Mouse (Mus musculus) hindbrain, embryonic 13.5 days (tissue): ENCODE measurements around the gene Axl. TPM values are rescaled to one million over a fixed set of nuclear protein-coding genes. Genes with fewer than 3 reads are reported as not detected.
A peak's percentile ranks its signal among the peaks of the same experiment; 100 is the strongest.
"Not testable (repeated sequence)": the region's sequence is repeated elsewhere in the genome, so short reads cannot be mapped to it uniquely, and the experiment has no call there.

Source experiments
- ATAC-seq: fragments of 200-750 bp; cut with Nextera tagmentation; 2 replicates; pipeline ENCODE4 v1.8.0; 2017; ENCODE audit warnings: moderate TSS enrichment; ENCODE audit not compliant: low FRiP score
- H3K27ac ChIP-seq: fragments of 300-500 bp; sonication (generic); 2 replicates; pipeline ENCODE4 v1.5.1; 2015; ENCODE audit warnings: inconsistent platforms, mild to moderate bottlenecking, moderate library complexity
- H3K27me3 ChIP-seq: fragments of 300-500 bp; sonication (generic); 2 replicates; pipeline ENCODE4 v1.6.1; 2015; ENCODE audit warnings: mild to moderate bottlenecking, inconsistent platforms
- H3K36me3 ChIP-seq: fragments of 300-500 bp; sonication (generic); 2 replicates; pipeline ENCODE4 v1.6.1; 2015; ENCODE audit warnings: mild to moderate bottlenecking, inconsistent platforms
- H3K4me1 ChIP-seq: fragments of 300-500 bp; sonication (generic); replicated peaks from 2 replicates; pipeline ENCODE4 v1.6.1; 2015; ENCODE audit warnings: inconsistent platforms
- H3K4me2 ChIP-seq: fragments of 300-500 bp; sonication (generic); 2 replicates; pipeline ENCODE4 v1.6.1; 2015; ENCODE audit warnings: inconsistent platforms, mild to moderate bottlenecking, moderate library complexity
- H3K4me3 ChIP-seq: fragments of 300-500 bp; sonication (generic); 2 replicates; pipeline ENCODE4 v1.5.1; 2015; ENCODE audit warnings: mild to moderate bottlenecking, inconsistent platforms
- H3K9ac ChIP-seq: fragments of 300-500 bp; sonication (generic); 2 replicates; pipeline ENCODE4 v1.6.1; 2015; ENCODE audit warnings: mild to moderate bottlenecking, inconsistent platforms
- H3K9me3 ChIP-seq: fragments of 300-500 bp; sonication (generic); 2 replicates; pipeline ENCODE4 v1.6.1; 2016; ENCODE audit warnings: inconsistent platforms
- WGBS: fragments of 180-500 bp; shearing (Covaris S2); methylation state at CpG from one replicate; pipeline ENCODE4 v1.1.7; 2015; 5-methylcytosine and 5-hydroxymethylcytosine counted together
- polyA plus RNA-seq: library from polyadenylated mRNA; unstranded; fragments of >200 nt; fragmentation: Nextera tagmentation; extraction: Ambion mirVana; gene quantifications from 2 replicates; pipeline ENCODE4 v1.2.1, GENCODE M21; 2015

The Axl gene
- polyA plus RNA-seq, 1 experiment from 2014 or later, result 21.9 TPM

- H3K27me3 ChIP-seq, result no peaks in the 10 kb centered on the region
- H3K9ac ChIP-seq, result no peak overlapping the region
- 95% methylated on average over 2 of the region's 2 CpGs for WGBS
- H3K4me2 ChIP-seq, result no peak overlapping the region
- no peak for ATAC-seq
- H3K4me1 ChIP-seq, result no peaks in the 10 kb centered on the region
- H3K4me3 ChIP-seq, result no peak overlapping the region
- H3K9me3 ChIP-seq, result no peaks in the 10 kb centered on the region
- no peak overlapping the region for H3K27ac ChIP-seq
- H3K36me3 ChIP-seq, result peaks cover 96% of the 10 kb centered on the region
Measured at GRCm38 (mm10) chr7:25736920-25737319, 51.6 kb downstream of the Axl start.

GRCm38 (mm10) chr7:25734991-25735390 lies 53.5 kb downstream of the Axl start:
- Histone ChIP-seq H3K9me3 (no peaks in the 10 kb centered on the region), H3K9ac (no peak overlapping the region), H3K4me1 (no peaks in the 10 kb centered on the region), H3K4me2 (no peak overlapping the region), H3K36me3 (peaks cover 94% of the 10 kb centered on the region), H3K27me3 (no peaks in the 10 kb centered on the region), H3K27ac (no peak overlapping the region), H3K4me3 (no peak overlapping the region)
- 82% methylated on average over 4 of the region's 4 CpGs for WGBS
- ATAC-seq, result no peak

GRCm38 (mm10) chr7:25731294-25732055 lies 57.0 kb downstream of the Axl start:
- Histone ChIP-seq H3K4me3 (no peak overlapping the region), H3K9me3 (no peaks in the 10 kb centered on the region), H3K27ac (no peak overlapping the region), H3K27me3 (no peaks in the 10 kb centered on the region), H3K4me1 (0 out of 2 replicates have a peak, but pooled peaks cover 4% of the 10 kb centered on the region), H3K36me3 (peaks cover 94% of the 10 kb centered on the region), H3K9ac (no peak overlapping the region), H3K4me2 (no peak overlapping the region)
- no peak for ATAC-seq
- 92% methylated on average over 8 of the region's 8 CpGs for WGBS

GRCm38 (mm10) chr7:25729862-25730261 lies 58.6 kb downstream of the Axl start:
- ATAC-seq, result no peak
- Histone ChIP-seq H3K4me2 (no peak overlapping the region), H3K9ac (no peak overlapping the region), H3K4me3 (no peak overlapping the region), H3K27me3 (no peaks in the 10 kb centered on the region), H3K9me3 (no peaks in the 10 kb centered on the region), H3K4me1 (0 out of 2 replicates have a peak, but pooled peaks cover 4% of the 10 kb centered on the region), H3K36me3 (peaks cover 95% of the 10 kb centered on the region), H3K27ac (no peak overlapping the region)
- WGBS, result 95% methylated on average over 2 of the region's 2 CpGs

- 0 out of 2 replicates have a peak, but pooled peaks cover 4% of the 10 kb centered on the region for H3K4me1 ChIP-seq
- no peak overlapping the region for H3K4me2 ChIP-seq
- WGBS, result 45% methylated on average over 2 of the region's 2 CpGs
- H3K9ac ChIP-seq, result no peak overlapping the region
- H3K9me3 ChIP-seq, result no peaks in the 10 kb centered on the region
- peaks cover 95% of the 10 kb centered on the region for H3K36me3 ChIP-seq
- no peak overlapping the region for H3K4me3 ChIP-seq
- H3K27ac ChIP-seq, result no peak overlapping the region
- no peak for ATAC-seq
- no peaks in the 10 kb centered on the region for H3K27me3 ChIP-seq
Measured at GRCm38 (mm10) chr7:25729396-25729795, 59.1 kb downstream of the Axl start.

GRCm38 (mm10) chr7:25727800-25728199 lies 60.7 kb downstream of the Axl start:
- H3K4me2 ChIP-seq, result no peak overlapping the region
- H3K27ac ChIP-seq, result no peak overlapping the region
- ATAC-seq, result no peak
- H3K27me3 ChIP-seq, result no peaks in the 10 kb centered on the region
- H3K4me1 ChIP-seq, result 0 out of 2 replicates have a peak, but pooled peaks cover 4% of the 10 kb centered on the region
- H3K9me3 ChIP-seq, result no peaks in the 10 kb centered on the region
- H3K36me3 ChIP-seq, result peaks cover 96% of the 10 kb centered on the region
- 95% methylated on average over 5 of the region's 5 CpGs for WGBS
- H3K9ac ChIP-seq, result no peak overlapping the region
- no peak overlapping the region for H3K4me3 ChIP-seq

- no peak overlapping the region for H3K9ac ChIP-seq
- no peaks in the 10 kb centered on the region for H3K27me3 ChIP-seq
- H3K4me3 ChIP-seq, result no peak overlapping the region
- no peak for ATAC-seq
- WGBS, result 84% methylated on average over 19 of the region's 19 CpGs
- no peaks in the 10 kb centered on the region for H3K9me3 ChIP-seq
- no peak overlapping the region for H3K4me2 ChIP-seq
- H3K4me1 ChIP-seq, result 0 out of 2 replicates have a peak, but pooled peaks cover 4% of the 10 kb centered on the region
- peaks cover 94% of the 10 kb centered on the region for H3K36me3 ChIP-seq
- no peak overlapping the region for H3K27ac ChIP-seq
Measured at GRCm38 (mm10) chr7:25725886-25726285, 62.6 kb downstream of the Axl start.

- ATAC-seq, H3K27me3 ChIP-seq, H3K4me2 ChIP-seq, H3K27ac ChIP-seq, H3K9me3 ChIP-seq, H3K9ac ChIP-seq, H3K4me3 ChIP-seq: not testable (repeated sequence)
- Histone ChIP-seq H3K4me1 (peaks cover 18% of the 10 kb centered on the region), H3K36me3 (peaks cover 66% of the 10 kb centered on the region)
Measured at GRCm38 (mm10) chr7:25721776-25722175, 66.7 kb downstream of the Axl start.

- Histone ChIP-seq H3K4me2 (no peak overlapping the region), H3K4me3 (no peak overlapping the region), H3K36me3 (peaks cover 64% of the 10 kb centered on the region), H3K9ac (no peak overlapping the region), H3K27me3 (no peaks in the 10 kb centered on the region), H3K27ac (no peak overlapping the region), H3K9me3 (no peaks in the 10 kb centered on the region), H3K4me1 (peaks cover 18% of the 10 kb centered on the region)
- WGBS, result 91% methylated on average over 5 of the region's 5 CpGs
- no peak for ATAC-seq
Measured at GRCm38 (mm10) chr7:25720760-25721159, 67.7 kb downstream of the Axl start.

- no peak overlapping the region for H3K27ac ChIP-seq
- no peak overlapping the region for H3K9ac ChIP-seq
- peaks cover 18% of the 10 kb centered on the region for H3K4me1 ChIP-seq
- no peaks in the 10 kb centered on the region for H3K9me3 ChIP-seq
- peak; percentile 36 for ATAC-seq
- 62% methylated on average over 10 of the region's 10 CpGs for WGBS
- H3K4me2 ChIP-seq, result peak overlapping the region; percentile 94; the same call in 1 of the 2 replicates
- no peaks in the 10 kb centered on the region for H3K27me3 ChIP-seq
- H3K36me3 ChIP-seq, result peaks cover 64% of the 10 kb centered on the region
- no peak overlapping the region for H3K4me3 ChIP-seq
Measured at GRCm38 (mm10) chr7:25719761-25720610, 68.5 kb downstream of the Axl start.

GRCm38 (mm10) chr7:25718788-25719417 lies 69.6 kb downstream of the Axl start, which contains the start of gene Ccdc97:
Gene Ccdc97 (minus strand): TSS chr7:25719088.
- ATAC-seq, result peak; percentile 86
- Histone ChIP-seq H3K4me1 (peaks cover 18% of the 10 kb centered on the region), H3K9me3 (no peaks in the 10 kb centered on the region), H3K4me2 (peak within 1 kb of the TSS; percentile 94), H3K27ac (peak within 1 kb of the TSS; percentile 77), H3K36me3 (peaks cover 64% of the 10 kb centered on the region), H3K4me3 (peak within 1 kb of the TSS; percentile 53), H3K9ac (peak within 1 kb of the TSS; percentile 75), H3K27me3 (no peaks in the 10 kb centered on the region)
- WGBS, result 5% methylated on average over 32 of the region's 32 CpGs

- no peaks in the 10 kb centered on the region for H3K9me3 ChIP-seq
- WGBS, result 92% methylated on average over 3 of the region's 3 CpGs
- H3K27me3 ChIP-seq, result no peaks in the 10 kb centered on the region
- H3K4me1 ChIP-seq, result peaks cover 18% of the 10 kb centered on the region
- peaks cover 64% of the 10 kb centered on the region for H3K36me3 ChIP-seq
- H3K4me3 ChIP-seq, result 0 out of 2 replicates have a peak overlapping the region, but pooled peaks have one; percentile 9
- H3K27ac ChIP-seq, result no peak overlapping the region
- 0 out of 2 replicates have a peak overlapping the region, but pooled peaks have one; percentile 75 for H3K9ac ChIP-seq
- ATAC-seq, result no peak
- peak overlapping the region; percentile 94 for H3K4me2 ChIP-seq
Measured at GRCm38 (mm10) chr7:25717478-25717877, 71.0 kb downstream of the Axl start.
